Mouse (Mus musculus) lung, postnatal 0 days (tissue): ENCODE measurements around the gene C130074G19Rik. TPM values are rescaled to one million over a fixed set of nuclear protein-coding genes. Genes with fewer than 3 reads are reported as not detected.
A peak's percentile ranks its signal among the peaks of the same experiment; 100 is the strongest.

ENCODE experiments used
- ATAC-seq: fragments of 200-750 bp; cut with Nextera tagmentation; 2 replicates; pipeline ENCODE4 v1.8.0; 2017; ENCODE audit warnings: moderate library complexity
- DNase-seq: peaks from one replicate; pipeline ENCODE4 v3.0.0-alpha.2; 2016; ENCODE audit warnings: low spot score
- H3K27ac ChIP-seq: fragments of 300-500 bp; sonication (generic); 2 replicates; pipeline ENCODE4 v1.5.1; 2014; ENCODE audit warnings: antibody characterized with exemption, mild to moderate bottlenecking, low read length, mixed read lengths
- H3K27me3 ChIP-seq: fragments of 300-500 bp; sonication (generic); replicated peaks from 2 replicates; pipeline ENCODE4 v1.6.1; 2014; ENCODE audit warnings: low read length, mixed read lengths; ENCODE audit not compliant: insufficient read depth
- H3K36me3 ChIP-seq: fragments of 300-500 bp; sonication (generic); 2 replicates; pipeline ENCODE4 v1.6.1; 2014; ENCODE audit warnings: low read length, mixed read lengths; ENCODE audit not compliant: insufficient read depth
- H3K4me1 ChIP-seq: fragments of 300-500 bp; sonication (generic); 2 replicates; pipeline ENCODE4 v1.6.1; 2014; ENCODE audit warnings: antibody characterized with exemption, low read depth, low read length, mixed read lengths; ENCODE audit not compliant: insufficient read depth
- H3K4me2 ChIP-seq: fragments of 300-500 bp; sonication (generic); replicated peaks from 2 replicates; pipeline ENCODE4 v1.6.1; 2014; ENCODE audit warnings: low read depth, mild to moderate bottlenecking, low read length, moderate library complexity, mixed read lengths
- H3K4me3 ChIP-seq: fragments of 300-500 bp; sonication (generic); 2 replicates; pipeline ENCODE4 v1.5.1; 2014; ENCODE audit warnings: low read depth, low read length
- H3K9ac ChIP-seq: fragments of 300-500 bp; sonication (generic); replicated peaks from 2 replicates; pipeline ENCODE4 v1.6.1; 2014; ENCODE audit warnings: low read depth, mild to moderate bottlenecking
- H3K9me3 ChIP-seq: fragments of 300-500 bp; sonication (generic); 2 replicates; pipeline ENCODE4 v1.6.1; 2016; ENCODE audit warnings: low read length, mixed read lengths
- CTCF ChIP-seq: IDR thresholded peaks from 2 replicates; pipeline ENCODE4 v1.5.1; 2016; ENCODE audit warnings: antibody characterized with exemption, mild to moderate bottlenecking
- EP300 ChIP-seq: IDR thresholded peaks from 2 replicates; pipeline ENCODE4 v1.6.1; 2016; ENCODE audit warnings: antibody characterized with exemption, mild to moderate bottlenecking, control low read depth
- WGBS: fragments of 180-500 bp; shearing (Covaris S2); extraction: QIAGEN DNeasy Blood & Tissue Kit; methylation state at CpG from one replicate; pipeline ENCODE4 v1.1.7; 2014; 5-methylcytosine and 5-hydroxymethylcytosine counted together
- polyA plus RNA-seq: library from polyadenylated mRNA; unstranded; fragments of >200 nt; fragmentation: Nextera tagmentation; extraction: Ambion mirVana; gene quantifications from 2 replicates; pipeline ENCODE4 v1.2.1, GENCODE M21; 2015

Gene C130074G19Rik
- polyA plus RNA-seq, 1 experiment from 2014 or later: 4.0 TPM

GRCm38 (mm10) chr1:184881211-184881610 lies 1.8 kb downstream of the C130074G19Rik start:
- no peak for DNase-seq
- Histone ChIP-seq H3K4me2 (peak overlapping the region; percentile 68), H3K4me1 (0 out of 2 replicates have a peak, but pooled peaks cover 6% of the 10 kb centered on the region), H3K9ac (no peak overlapping the region), H3K36me3 (no peaks in the 10 kb centered on the region), H3K27me3 (peaks cover 16% of the 10 kb centered on the region), H3K4me3 (peak overlapping the region; percentile 56), H3K9me3 (no peaks in the 10 kb centered on the region), H3K27ac (no peak overlapping the region; the same call in 1 of the 2 replicates)
- TF ChIP-seq EP300 (no peak), CTCF (no peak)
- ATAC-seq: no peak
- WGBS: 79% methylated on average over 5 of the region's 5 CpGs

- Histone ChIP-seq H3K4me1 (0 out of 2 replicates have a peak, but pooled peaks cover 6% of the 10 kb centered on the region), H3K9me3 (no peaks in the 10 kb centered on the region), H3K9ac (no peak overlapping the region), H3K4me2 (no peak overlapping the region), H3K36me3 (no peaks in the 10 kb centered on the region), H3K27me3 (peaks cover 16% of the 10 kb centered on the region), H3K27ac (no peak overlapping the region), H3K4me3 (no peak overlapping the region)
- DNase-seq (no peak), ATAC-seq (no peak)
- WGBS: 64% methylated on average over 6 of the region's 6 CpGs
- no peak for TF ChIP-seq EP300
- TF ChIP-seq CTCF: no peak
Observed at GRCm38 (mm10) chr1:184878860-184879259, 4.2 kb downstream of the C130074G19Rik start.

DNA sequence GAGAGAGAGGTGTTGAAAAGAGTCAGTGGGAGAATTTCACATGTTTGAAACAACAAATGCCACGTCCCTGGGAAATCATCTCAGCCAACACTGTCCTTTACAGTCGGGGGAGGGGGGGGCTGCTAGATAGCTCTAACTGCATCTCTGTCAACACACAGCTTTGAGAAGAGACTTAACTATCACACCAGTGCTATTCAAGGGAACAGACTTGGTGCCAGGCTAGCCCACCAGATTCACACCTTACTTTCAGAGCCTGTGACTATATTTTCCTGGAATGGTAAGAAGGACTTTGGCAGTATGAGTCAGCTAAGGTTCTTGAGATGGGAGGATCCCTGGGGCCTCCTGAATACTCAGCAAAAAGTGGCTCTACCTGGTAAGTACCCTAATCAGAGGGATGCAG lies 5.7 kb downstream of the C130074G19Rik start:
- Histone ChIP-seq H3K27me3 (peaks cover 3% of the 10 kb centered on the region; the same call in 1 of the 2 replicates), H3K4me2 (no peak overlapping the region), H3K4me3 (no peak overlapping the region), H3K36me3 (no peaks in the 10 kb centered on the region), H3K27ac (no peak overlapping the region), H3K9me3 (no peaks in the 10 kb centered on the region), H3K4me1 (0 out of 2 replicates have a peak, but pooled peaks cover 2% of the 10 kb centered on the region), H3K9ac (no peak overlapping the region)
- no peak for DNase-seq
- ATAC-seq: no peak
- TF ChIP-seq EP300 (no peak), CTCF (no peak)
- 60% methylated on average over 2 of the region's 2 CpGs for WGBS

DNA sequence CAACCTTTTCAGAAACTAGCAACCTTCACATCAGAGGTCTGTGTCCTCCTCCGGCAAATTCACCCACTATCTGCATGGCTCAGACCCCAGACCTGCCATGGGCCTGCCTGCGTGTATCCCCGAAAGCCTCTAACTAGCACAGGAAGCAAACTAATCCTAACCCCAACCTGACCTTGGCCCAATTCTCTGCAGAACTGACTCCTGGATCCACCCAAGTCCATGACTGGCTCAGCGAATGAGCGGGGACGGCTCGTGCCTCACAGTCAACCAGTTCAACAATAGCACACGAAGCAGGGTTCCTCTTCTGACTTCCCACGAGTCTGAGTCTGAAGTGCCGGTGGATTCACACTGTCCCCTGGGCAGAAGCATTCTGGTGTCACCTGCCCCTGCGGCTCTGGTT lies 9.1 kb downstream of the C130074G19Rik start:
- H3K4me3 ChIP-seq: no peak overlapping the region
- no peaks in the 10 kb centered on the region for H3K9me3 ChIP-seq
- no peak for ATAC-seq
- TF ChIP-seq CTCF: no peak
- TF ChIP-seq EP300: no peak
- H3K4me2 ChIP-seq: no peak overlapping the region
- DNase-seq: no peak
- H3K4me1 ChIP-seq: peaks cover 19% of the 10 kb centered on the region; the same call in 1 of the 2 replicates
- H3K9ac ChIP-seq: no peak overlapping the region
- H3K27me3 ChIP-seq: no peaks in the 10 kb centered on the region
- no peak overlapping the region for H3K27ac ChIP-seq
- WGBS: 83% methylated on average over 11 of the region's 11 CpGs
- no peaks in the 10 kb centered on the region for H3K36me3 ChIP-seq

DNA sequence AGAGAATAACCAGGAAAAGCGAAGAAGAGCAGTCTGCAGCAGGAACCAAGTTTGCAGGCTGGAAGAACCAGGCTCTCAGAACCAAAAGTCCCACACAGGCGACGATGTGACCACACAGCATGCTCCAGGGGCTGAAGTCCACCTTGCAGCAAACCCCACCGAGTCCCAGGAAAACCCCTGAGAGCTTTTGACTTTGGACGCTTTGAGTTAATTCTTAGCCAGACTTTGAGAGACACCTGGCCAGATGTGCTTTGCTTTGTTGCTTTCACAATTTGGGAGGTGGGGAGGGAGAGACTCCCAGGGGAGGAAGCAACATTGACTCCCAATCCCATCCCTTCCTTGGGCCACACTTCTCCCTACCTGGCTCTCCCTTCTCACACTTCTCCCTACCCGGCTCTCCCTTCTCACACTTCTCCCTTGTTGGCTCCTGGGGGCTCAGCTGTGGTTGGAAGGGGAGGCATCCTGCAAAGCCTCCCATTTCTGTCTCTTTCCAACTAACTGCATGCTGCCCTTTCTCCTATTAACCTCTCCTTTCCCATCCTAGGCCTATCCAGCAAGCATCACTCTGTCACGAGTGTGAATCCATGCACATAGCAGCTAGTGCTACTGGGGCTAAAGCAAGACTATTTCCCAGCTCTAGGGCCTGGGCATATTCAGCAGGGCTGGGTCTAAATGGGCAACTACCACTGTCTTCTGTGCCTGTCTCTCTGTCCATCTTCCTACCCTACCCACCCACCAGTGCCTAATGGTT lies 10.8 kb downstream of the C130074G19Rik start:
- TF ChIP-seq CTCF: no peak
- TF ChIP-seq EP300: no peak
- Histone ChIP-seq H3K27ac (no peak overlapping the region), H3K36me3 (no peaks in the 10 kb centered on the region), H3K4me1 (peaks cover 19% of the 10 kb centered on the region; the same call in 1 of the 2 replicates), H3K9ac (no peak overlapping the region), H3K4me3 (no peak overlapping the region), H3K27me3 (no peaks in the 10 kb centered on the region), H3K4me2 (no peak overlapping the region), H3K9me3 (no peaks in the 10 kb centered on the region)
- DNase-seq (no peak), ATAC-seq (no peak)
- WGBS: 65% methylated on average over 7 of the region's 7 CpGs

DNA sequence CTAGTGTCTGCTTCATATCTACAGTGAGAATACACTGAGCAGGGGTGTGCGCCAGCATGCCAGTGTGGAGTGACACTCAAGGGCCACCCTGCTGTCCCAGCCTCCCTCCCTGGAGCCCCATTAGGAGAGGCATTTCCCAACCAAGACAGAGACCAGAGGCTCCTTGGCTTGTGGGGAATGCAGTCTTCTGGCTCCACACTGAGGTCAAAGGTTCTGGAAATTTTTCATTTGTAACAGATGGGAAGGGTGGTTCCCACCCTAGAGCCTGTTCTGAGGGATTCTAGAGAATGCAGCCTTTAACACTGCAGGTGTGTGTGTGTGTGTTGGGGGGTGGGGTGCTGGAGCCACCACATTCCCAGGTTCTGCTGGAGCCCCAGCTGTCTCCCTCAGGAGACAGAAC lies 11.5 kb downstream of the C130074G19Rik start:
- Histone ChIP-seq H3K4me1 (peaks cover 19% of the 10 kb centered on the region; the same call in 1 of the 2 replicates), H3K9me3 (no peaks in the 10 kb centered on the region), H3K27ac (no peak overlapping the region), H3K9ac (no peak overlapping the region), H3K4me3 (no peak overlapping the region), H3K4me2 (no peak overlapping the region), H3K27me3 (no peaks in the 10 kb centered on the region), H3K36me3 (no peaks in the 10 kb centered on the region)
- 59% methylated on average over 1 of the region's 1 CpGs for WGBS
- DNase-seq (peak; percentile 48), ATAC-seq (peak; percentile 64)
- TF ChIP-seq CTCF (no peak), EP300 (no peak)
